Mouse (Mus musculus) neural tube, embryonic 14.5 days (tissue): ENCODE measurements around the gene P3h4. TPM values are rescaled to one million over a fixed set of nuclear protein-coding genes. Genes with fewer than 3 reads are reported as not detected.
A peak's percentile ranks its signal among the peaks of the same experiment; 100 is the strongest.

Experiments
- ATAC-seq: fragments of 200-750 bp; cut with Nextera tagmentation; 2 replicates; pipeline ENCODE4 v1.8.0; 2017; ENCODE audit warnings: low read depth, mild to moderate bottlenecking, moderate TSS enrichment, moderate library complexity
- H3K27ac ChIP-seq: fragments of 300-500 bp; sonication (generic); 2 replicates; pipeline ENCODE4 v1.5.1; 2014; ENCODE audit warnings: low read depth, mild to moderate bottlenecking, control low read depth, low read length, moderate library complexity, mixed read lengths
- H3K27me3 ChIP-seq: fragments of 300-500 bp; sonication (generic); 2 replicates; pipeline ENCODE4 v1.6.1; 2014; ENCODE audit warnings: low read length; ENCODE audit not compliant: control insufficient read depth, insufficient read depth
- H3K36me3 ChIP-seq: fragments of 300-500 bp; sonication (generic); 2 replicates; pipeline ENCODE4 v1.6.1; 2014; ENCODE audit warnings: low read length, mixed read lengths; ENCODE audit not compliant: control insufficient read depth, insufficient read depth
- H3K4me1 ChIP-seq: fragments of 300-500 bp; sonication (generic); 2 replicates; pipeline ENCODE4 v1.6.1; 2014; ENCODE audit warnings: low read length; ENCODE audit not compliant: control insufficient read depth, insufficient read depth
- H3K4me2 ChIP-seq: fragments of 300-500 bp; sonication (generic); 2 replicates; pipeline ENCODE4 v1.6.1; 2014; ENCODE audit warnings: mild to moderate bottlenecking, low read depth, low read length, control low read depth
- H3K4me3 ChIP-seq: fragments of 300-500 bp; sonication (generic); 2 replicates; pipeline ENCODE4 v1.5.1; 2014; ENCODE audit warnings: low read depth, low read length, control low read depth, mixed read lengths
- H3K9ac ChIP-seq: fragments of 300-500 bp; sonication (generic); replicated peaks from 2 replicates; pipeline ENCODE4 v1.6.1; 2014; ENCODE audit warnings: low read depth, mild to moderate bottlenecking, control low read depth, low read length, mixed read lengths
- H3K9me3 ChIP-seq: fragments of 300-500 bp; sonication (generic); 2 replicates; pipeline ENCODE4 v1.6.1; 2016; ENCODE audit warnings: low read length; ENCODE audit not compliant: control insufficient read depth
- WGBS: fragments of 180-500 bp; shearing (Covaris S2); extraction: QIAGEN DNeasy Blood & Tissue Kit; methylation state at CpG from one replicate; pipeline ENCODE4 v1.1.7; 2014; 5-methylcytosine and 5-hydroxymethylcytosine counted together
- polyA plus RNA-seq: library from polyadenylated mRNA; unstranded; fragments of >200 nt; fragmentation: Nextera tagmentation; extraction: Ambion mirVana; gene quantifications from 2 replicates; pipeline ENCODE4 v1.2.1, GENCODE M21; 2014

The P3h4 gene
- polyA plus RNA-seq, 1 experiment from 2014 or later, result 18.9 TPM

DNA sequence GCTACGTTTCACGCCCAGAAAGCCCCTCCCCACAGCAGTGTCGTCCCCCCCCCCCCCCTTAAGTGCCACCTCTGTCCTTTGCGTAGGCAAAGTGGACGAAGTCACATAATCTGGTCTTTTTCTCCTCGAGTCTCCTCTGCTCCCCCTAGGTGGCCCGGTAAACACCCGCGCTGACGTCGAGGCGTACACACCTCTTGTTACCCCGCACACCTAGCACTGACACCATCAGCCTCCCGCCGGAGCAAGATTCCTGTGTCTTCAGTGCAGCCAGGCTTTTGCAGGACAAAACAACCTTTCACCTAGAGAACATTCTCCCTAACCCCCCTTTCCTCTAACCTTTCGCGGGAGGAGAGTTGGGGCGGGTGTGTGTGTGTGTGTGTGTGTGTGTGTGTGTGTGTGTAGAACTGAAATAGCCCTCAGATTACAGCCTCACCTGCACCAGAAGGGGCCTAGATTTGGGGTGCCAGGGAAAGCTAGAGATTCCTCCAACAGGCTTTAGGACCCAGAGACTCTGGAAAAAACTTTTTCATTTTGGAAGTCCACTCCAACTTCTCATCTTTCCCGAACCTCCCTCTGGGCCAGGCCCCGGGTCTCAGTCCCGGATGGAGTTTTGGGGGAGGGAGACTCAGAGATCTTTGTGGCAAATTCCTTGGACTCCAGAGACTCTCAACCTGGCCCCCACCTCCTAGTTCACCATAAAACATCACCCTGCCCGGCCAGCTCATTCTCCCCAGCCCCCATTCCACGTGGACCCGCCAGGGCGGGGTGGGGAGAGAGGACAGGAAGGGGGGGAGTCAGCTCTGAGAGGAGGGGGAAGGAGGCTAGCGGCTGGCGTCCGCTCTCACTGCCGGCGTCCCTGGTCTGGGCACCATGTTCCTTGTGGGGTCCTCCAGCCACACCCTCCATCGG is 532 bp upstream of the P3h4 start, which contains the start of gene Fkbp10:
Gene Fkbp10, plus strand, starts transcription at position 784 of the 909 bp plus-strand sequence.
- Histone ChIP-seq H3K4me3 (peak within 1 kb of the TSS; percentile 60), H3K4me1 (no peaks in the 10 kb centered on the region; the same call in 1 of the 2 replicates), H3K27ac (0 out of 2 replicates have a peak within 1 kb of the TSS, but pooled peaks have one; percentile 48), H3K9ac (peak within 1 kb of the TSS; percentile 68), H3K36me3 (no peaks in the 10 kb centered on the region), H3K4me2 (peak within 1 kb of the TSS; percentile 61), H3K27me3 (peaks cover 8% of the 10 kb centered on the region; the same call in 1 of the 2 replicates), H3K9me3 (no peaks in the 10 kb centered on the region)
- under 1% methylated on average over 25 of the region's 31 CpGs for WGBS
- ATAC-seq, result no peak; the same call in 1 of the 2 replicates

DNA sequence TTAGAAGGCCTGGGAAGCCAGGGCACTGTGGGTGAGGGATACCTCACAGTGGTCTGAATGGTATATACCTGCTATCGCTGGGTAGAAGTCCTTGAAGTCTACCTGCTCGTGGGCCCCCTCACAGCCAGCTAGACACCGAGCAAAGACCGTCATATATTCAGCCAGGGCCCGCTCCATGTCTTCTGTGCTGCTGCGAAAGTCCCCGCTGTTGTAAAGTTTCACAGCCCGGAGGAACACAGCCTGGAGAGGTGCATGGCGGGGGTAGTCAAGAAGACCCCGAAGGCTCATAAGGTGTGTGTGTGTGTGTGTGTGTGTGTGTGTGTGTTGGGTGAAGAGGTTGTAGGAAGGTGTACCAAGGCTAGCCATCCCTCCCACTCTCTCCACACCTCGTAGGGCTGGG is 1.1 kb downstream of the P3h4 start:
- no peaks in the 10 kb centered on the region for H3K9me3 ChIP-seq
- peak overlapping the region; percentile 68 for H3K9ac ChIP-seq
- no peak overlapping the region for H3K27ac ChIP-seq
- ATAC-seq, result no peak
- no peaks in the 10 kb centered on the region for H3K36me3 ChIP-seq
- peak overlapping the region; percentile 61 for H3K4me2 ChIP-seq
- peaks cover 8% of the 10 kb centered on the region; the same call in 1 of the 2 replicates for H3K27me3 ChIP-seq
- WGBS, result 80% methylated on average over 11 of the region's 11 CpGs
- peak overlapping the region; percentile 60 for H3K4me3 ChIP-seq
- no peaks in the 10 kb centered on the region; the same call in 1 of the 2 replicates for H3K4me1 ChIP-seq

DNA sequence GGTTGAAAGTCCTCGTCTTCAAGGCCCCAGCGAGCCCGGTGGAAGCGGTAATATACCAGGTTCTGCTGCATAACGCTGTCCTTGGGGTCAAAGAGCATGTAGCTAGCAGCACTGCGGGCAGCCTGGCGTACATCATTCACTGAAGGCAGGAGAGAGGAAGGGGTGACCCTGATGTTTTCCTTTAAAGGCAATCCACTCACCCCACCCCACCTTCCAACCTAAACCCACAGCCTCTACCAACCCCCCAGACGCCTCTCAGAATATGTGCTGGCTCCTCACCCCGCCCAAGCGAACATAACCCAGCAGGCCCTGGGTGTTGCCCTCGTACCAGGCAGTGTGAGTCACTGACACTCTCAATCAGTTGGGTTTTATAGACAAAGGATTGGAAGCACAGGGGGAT is 2.9 kb downstream of the P3h4 start:
- Histone ChIP-seq H3K9me3 (no peaks in the 10 kb centered on the region), H3K4me1 (no peaks in the 10 kb centered on the region; the same call in 1 of the 2 replicates), H3K4me3 (no peak overlapping the region), H3K27me3 (peaks cover 8% of the 10 kb centered on the region; the same call in 1 of the 2 replicates), H3K4me2 (no peak overlapping the region), H3K27ac (no peak overlapping the region), H3K9ac (no peak overlapping the region), H3K36me3 (no peaks in the 10 kb centered on the region)
- 79% methylated on average over 11 of the region's 11 CpGs for WGBS
- no peak for ATAC-seq

DNA sequence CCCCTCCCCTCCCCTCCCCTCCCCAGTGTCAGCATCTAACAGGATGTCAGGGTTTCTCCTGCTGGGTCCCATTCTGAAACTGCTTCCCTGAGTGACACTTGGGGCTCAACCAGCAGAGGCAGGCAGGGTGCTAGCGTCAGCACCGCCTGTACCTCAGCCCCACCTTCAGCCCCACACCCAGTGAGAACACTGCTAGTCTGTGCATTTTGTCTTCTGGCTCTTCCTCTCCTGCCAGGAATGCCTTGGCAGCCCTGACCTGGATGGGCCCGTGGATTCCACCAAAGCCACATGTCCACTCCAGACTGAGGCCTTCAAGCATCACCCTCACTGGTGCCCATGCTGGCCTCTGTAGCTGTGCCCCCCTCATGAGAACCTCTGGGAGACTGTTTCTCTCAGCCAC is 5.0 kb downstream of the P3h4 start:
- H3K9ac ChIP-seq, result no peak overlapping the region
- ATAC-seq, result no peak

DNA sequence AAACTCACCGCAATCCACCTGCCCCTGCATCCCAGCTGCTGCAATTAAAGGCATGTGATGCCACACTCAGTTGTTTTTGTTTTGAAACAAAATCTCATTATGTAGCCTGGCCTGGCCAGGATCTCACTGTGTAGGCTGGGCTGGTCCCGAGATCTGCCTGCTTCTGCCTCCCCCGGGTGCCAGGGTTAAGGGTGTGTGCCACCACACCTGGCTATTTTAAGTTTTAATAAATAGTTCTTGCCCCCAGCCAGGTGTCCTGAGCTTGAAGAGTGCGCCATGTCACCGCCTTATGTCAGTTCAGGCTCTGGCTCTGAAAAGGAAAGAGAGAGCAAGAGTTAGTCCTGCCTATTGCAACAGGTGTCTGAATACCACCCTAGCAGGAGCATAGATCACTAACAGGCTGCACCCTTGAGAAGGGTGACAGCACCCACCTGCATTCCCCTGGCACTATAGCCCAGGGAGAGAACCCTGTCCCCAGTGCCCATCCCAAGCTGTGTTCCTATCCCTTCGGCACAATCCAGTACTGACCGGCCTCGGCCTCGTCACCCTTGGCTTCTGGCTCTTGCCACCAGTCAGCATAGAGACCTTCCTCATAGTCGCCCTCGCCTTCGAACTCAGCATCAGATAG is 5.7 kb downstream of the P3h4 start:
- no peak overlapping the region for H3K4me3 ChIP-seq
- WGBS, result 91% methylated on average over 12 of the region's 12 CpGs
- no peaks in the 10 kb centered on the region for H3K36me3 ChIP-seq
- H3K9me3 ChIP-seq, result no peaks in the 10 kb centered on the region
- H3K27ac ChIP-seq, result no peak overlapping the region
- H3K4me1 ChIP-seq, result no peaks in the 10 kb centered on the region; the same call in 1 of the 2 replicates
- H3K4me2 ChIP-seq, result no peak overlapping the region
- no peaks in the 10 kb centered on the region for H3K27me3 ChIP-seq
- no peak overlapping the region for H3K9ac ChIP-seq
- ATAC-seq, result no peak

More for the DNA sequence above, 5.0 kb downstream of the P3h4 start:
- Histone ChIP-seq H3K36me3 (no peaks in the 10 kb centered on the region), H3K4me1 (no peaks in the 10 kb centered on the region; the same call in 1 of the 2 replicates), H3K9me3 (no peaks in the 10 kb centered on the region), H3K4me3 (no peak overlapping the region), H3K27ac (no peak overlapping the region), H3K4me2 (no peak overlapping the region), H3K27me3 (no peaks in the 10 kb centered on the region)
- 87% methylated on average over 3 of the region's 3 CpGs for WGBS

DNA sequence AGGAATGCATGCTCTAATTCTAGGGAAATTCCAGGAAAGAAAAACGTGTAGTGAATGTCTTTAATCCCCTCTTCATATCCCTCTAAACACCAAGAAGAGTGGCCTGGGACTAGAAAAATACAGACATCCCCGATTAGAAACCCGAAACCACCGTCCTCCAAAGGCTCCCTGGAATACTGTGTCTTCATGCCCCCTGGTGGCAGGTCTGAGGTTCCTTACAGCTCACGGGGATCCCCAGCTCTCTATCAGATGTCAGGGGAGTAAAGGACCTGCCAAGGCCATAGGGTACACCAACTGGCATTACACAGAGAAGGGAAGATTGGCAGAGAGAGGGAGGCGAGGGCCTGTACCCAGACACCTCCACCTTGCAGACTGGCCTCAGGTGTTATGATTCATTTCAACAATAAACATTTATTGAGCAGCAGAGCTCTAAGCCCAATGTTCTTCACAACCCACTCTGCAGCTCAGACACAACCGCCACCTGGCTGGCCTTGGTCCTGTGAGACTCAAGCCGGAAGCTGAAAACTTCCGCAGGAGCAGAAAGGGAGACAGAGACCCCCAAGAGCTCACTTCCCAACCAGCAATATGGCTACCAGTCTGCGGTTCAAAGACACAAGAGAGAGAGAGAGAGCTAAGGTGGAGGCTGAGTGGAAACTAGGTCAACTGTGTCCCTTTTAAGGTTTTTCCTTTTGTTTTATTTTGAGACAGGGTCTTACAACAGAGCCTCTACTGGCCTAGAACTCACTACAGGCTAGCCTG is 6.4 kb downstream of the P3h4 start:
- Histone ChIP-seq H3K4me1 (no peaks in the 10 kb centered on the region; the same call in 1 of the 2 replicates), H3K27ac (no peak overlapping the region), H3K4me3 (no peak overlapping the region), H3K36me3 (no peaks in the 10 kb centered on the region), H3K9ac (no peak overlapping the region), H3K9me3 (no peaks in the 10 kb centered on the region), H3K27me3 (no peaks in the 10 kb centered on the region), H3K4me2 (no peak overlapping the region)
- 44% methylated on average over 10 of the region's 10 CpGs for WGBS
- no peak for ATAC-seq

DNA sequence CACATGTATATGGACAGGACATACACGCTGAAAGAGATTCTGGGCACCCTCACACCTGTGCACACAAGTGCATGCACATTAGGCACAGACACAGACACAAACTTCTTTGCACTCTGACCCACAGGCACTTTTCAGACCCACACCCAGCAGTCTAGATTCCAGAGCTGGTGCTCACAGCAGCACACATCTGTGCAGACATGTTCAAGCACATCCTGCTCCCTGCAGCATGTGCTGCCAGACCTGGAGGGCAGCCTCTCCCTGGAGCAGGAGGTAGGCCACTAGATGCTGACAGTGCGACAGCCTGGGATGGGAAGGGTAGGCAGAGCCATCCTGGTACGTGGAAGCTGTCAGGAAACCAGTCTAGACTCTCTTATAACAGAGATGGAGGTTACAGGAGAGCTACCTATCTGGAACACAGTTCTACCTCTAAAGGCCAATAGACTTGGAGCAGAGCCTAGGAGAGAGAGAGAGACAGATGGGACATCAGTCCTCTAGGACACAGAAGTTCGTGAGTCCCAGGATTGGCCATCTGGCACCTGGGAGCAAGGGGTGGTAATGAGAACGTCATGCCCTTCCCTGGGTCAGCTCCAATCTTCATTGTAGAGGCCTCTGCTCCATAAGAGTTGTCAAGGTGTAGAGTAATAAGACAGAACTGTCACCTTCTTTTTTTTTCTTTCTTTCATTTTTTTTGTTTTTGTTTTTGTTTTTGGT is 7.5 kb downstream of the P3h4 start:
- Histone ChIP-seq H3K9me3 (no peaks in the 10 kb centered on the region), H3K4me2 (no peak overlapping the region), H3K4me1 (no peaks in the 10 kb centered on the region), H3K36me3 (no peaks in the 10 kb centered on the region), H3K27ac (no peak overlapping the region), H3K27me3 (no peaks in the 10 kb centered on the region), H3K9ac (no peak overlapping the region), H3K4me3 (no peak overlapping the region)
- no peak for ATAC-seq
- WGBS, result 82% methylated on average over 5 of the region's 5 CpGs

DNA sequence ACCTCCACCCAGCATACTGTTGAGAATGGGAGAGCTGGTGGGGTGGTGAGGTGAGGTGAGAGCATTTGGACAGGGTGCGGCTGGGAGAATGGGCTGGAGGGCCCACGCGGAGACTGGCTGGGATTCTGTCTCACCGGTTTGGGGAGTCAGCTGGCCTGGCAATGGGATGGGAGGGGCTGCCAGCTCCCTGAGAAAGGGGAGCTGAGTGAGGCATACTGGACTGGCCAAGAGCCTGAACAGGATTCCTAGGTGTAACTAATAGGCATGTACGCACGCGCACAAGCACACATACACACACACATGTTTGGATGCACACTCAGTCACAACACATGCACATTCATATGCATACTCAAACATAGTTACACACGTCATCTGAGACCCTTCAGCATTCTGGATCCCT is 8.4 kb downstream of the P3h4 start:
- Histone ChIP-seq H3K27me3 (no peaks in the 10 kb centered on the region), H3K4me3 (no peak overlapping the region), H3K9me3 (no peaks in the 10 kb centered on the region), H3K4me2 (no peak overlapping the region), H3K9ac (no peak overlapping the region), H3K4me1 (no peaks in the 10 kb centered on the region), H3K36me3 (no peaks in the 10 kb centered on the region), H3K27ac (no peak overlapping the region)
- WGBS, result 83% methylated on average over 8 of the region's 8 CpGs
- ATAC-seq, result no peak
